Mouse (Mus musculus): ENCODE measurements around the gene Alox15.
"Not testable (repeated sequence)": the region's sequence is repeated elsewhere in the genome, so short reads cannot be mapped to it uniquely, and the experiment has no call there.

Alox15 gene

DNA sequence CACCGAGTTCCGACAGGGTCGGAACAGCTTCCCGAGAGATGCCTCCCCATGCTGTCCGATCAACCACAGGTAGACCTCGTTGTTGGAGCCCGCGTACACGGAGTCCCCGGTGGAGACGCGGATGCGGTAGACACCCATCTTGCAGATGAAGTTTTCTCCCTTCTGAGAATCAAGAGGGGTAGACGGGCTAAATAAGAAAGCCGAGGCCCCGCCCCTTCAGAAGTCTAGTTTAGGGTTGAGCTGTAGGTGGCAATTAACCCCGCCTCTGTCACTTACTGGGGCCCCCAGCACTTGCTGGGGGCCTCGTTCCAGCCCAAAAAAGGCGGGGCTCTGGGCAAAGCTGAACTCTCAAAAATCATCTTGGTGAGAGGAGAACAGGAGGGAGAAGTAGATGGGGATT lies at the start of gene Alox15:
TSS of gene Alox15 (minus strand) at position 164 of the 400 bp plus-strand sequence.
- DNase-seq (ENCODE audit: low spot score in 2 of 2): no peak

DNA sequence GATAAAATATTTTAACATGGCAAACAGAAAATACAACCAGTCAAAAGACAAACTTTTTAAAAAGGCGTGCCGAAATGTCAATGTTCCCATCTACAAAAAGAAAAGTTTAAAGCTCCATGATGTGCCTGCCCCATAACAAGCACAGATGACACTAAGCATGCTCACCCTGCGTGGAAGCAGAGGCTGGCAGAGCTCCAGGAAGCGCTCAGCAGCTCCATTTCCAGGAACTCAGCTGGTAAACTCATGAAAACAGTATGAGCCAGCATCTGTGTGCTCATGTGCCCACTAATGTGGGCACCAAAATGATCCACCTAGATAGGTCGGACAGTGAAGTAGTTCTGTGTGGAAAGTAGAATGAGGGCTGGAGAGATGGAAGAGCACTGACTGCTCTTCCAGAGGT lies 37.6 kb upstream of the Alox15 start:
- no peak for DNase-seq (ENCODE audit: low spot score in 2 of 2)

- no peak for DNase-seq (ENCODE audit: low spot score in 2 of 2)
Observed at GRCm38 (mm10) chr11:70387436-70387835, 35.6 kb upstream of the Alox15 start.

DNA sequence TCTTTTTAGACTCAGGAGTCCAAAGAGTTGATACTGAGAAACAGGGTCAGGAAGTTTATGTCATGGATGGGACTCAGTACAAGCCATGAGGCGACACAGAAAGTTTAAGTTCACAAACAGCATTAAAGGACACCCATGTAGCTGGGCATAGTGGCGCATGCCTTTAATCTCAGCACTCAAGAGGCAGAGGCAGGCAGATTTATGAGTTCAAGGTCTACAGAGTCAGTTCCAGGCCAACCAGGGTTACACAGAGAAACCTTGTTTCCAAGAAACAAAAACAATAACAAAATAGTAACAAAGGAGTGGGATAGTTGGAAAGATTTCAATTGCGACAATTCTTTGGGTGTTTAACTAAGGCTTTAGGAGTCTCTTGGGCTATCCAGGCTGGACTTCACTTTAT lies 32.3 kb upstream of the Alox15 start:
- no peak for DNase-seq (ENCODE audit: low spot score in 2 of 2)

- no peak for DNase-seq (ENCODE audit: low spot score in 2 of 2)
Observed at GRCm38 (mm10) chr11:70381330-70381729, 29.5 kb upstream of the Alox15 start.

GRCm38 (mm10) chr11:70380478-70381005 lies 28.7 kb upstream of the Alox15 start:
- DNase-seq (ENCODE audit: low spot score in 2 of 2): no peak

GRCm38 (mm10) chr11:70376054-70376453 lies 24.2 kb upstream of the Alox15 start:
- no peak for DNase-seq (ENCODE audit: low spot score in 2 of 2)

DNA sequence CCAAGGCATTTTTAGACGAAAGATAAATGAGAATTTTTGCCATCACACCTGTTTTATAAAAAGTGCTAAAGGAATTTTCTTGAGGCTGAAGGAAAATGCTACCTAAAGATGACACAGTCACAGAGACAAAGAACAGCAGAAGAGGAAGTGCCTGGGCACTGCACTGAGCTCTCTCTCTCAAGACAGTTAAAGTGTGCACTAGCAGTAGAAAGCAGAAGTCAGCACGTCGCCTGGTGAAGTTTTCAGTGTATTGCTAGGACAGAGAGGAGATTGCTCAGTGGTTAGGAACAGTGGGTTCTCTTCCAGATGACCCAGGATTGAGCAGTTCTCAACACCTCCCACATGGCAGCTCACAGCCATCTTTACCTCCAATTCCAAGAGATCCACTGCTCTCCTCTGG lies 22.5 kb upstream of the Alox15 start:
- no peak for DNase-seq (ENCODE audit: low spot score in 2 of 2)

DNA sequence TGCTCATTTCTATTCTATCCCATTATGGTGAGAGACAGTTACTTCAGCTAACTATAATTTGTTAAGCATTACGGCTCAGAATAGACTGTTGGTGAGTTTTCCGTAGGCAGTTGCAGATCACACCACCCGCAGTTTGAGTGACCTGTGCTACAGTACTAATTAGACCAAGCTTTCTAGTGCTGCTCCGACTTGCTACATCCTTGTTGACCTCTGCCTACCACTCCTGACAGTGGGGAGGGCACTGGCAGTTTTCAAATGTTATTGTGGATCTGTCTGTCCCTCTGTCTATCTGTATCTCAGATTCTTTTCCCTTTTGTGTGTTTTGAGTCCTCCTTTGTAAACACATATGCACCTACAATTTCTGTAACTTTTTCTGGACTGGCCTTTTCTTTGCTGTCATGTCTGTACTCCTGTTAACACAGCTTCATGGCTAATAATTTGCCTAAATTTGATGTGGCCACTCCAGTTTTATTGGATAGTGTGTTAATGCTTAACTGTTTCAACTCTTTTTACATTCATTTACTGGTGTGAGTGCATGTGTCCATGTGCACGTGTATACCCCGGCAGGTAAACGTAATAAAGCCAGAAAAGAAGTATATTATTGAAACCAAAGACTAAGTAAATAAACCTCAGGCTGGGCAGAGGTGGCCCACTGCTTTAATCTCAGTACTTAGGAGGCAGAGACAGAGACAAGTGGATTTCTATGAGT lies 21.2 kb upstream of the Alox15 start:
- no peak for DNase-seq (ENCODE audit: low spot score in 2 of 2)

DNA sequence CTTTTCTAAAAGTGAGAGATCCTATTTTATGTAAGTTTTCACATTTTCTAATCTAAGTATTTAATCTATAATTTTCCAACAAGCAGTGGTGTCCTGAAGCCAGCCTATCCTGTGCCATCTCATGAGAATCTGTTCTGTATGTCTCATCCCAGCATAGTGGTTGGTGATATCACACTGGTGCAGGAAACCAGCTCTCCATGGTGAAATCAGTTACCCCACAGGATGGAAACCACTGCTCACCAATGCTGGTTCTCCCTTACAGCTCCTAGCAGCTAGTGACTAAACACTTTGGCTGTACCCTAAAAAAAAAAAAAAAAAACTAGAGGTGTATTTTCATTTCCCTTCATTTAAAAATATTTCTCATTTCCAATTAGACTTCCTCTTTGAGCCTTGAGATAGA lies 20.6 kb upstream of the Alox15 start:
- DNase-seq (ENCODE audit: low spot score in 2 of 2): no peak

- not testable (repeated sequence) for DNase-seq (ENCODE audit: low spot score in 2 of 2)
Observed at GRCm38 (mm10) chr11:70368626-70369025, 16.8 kb upstream of the Alox15 start.

GRCm38 (mm10) chr11:70367701-70368100 lies 15.9 kb upstream of the Alox15 start:
- not testable (repeated sequence) for DNase-seq (ENCODE audit: low spot score in 2 of 2)

DNA sequence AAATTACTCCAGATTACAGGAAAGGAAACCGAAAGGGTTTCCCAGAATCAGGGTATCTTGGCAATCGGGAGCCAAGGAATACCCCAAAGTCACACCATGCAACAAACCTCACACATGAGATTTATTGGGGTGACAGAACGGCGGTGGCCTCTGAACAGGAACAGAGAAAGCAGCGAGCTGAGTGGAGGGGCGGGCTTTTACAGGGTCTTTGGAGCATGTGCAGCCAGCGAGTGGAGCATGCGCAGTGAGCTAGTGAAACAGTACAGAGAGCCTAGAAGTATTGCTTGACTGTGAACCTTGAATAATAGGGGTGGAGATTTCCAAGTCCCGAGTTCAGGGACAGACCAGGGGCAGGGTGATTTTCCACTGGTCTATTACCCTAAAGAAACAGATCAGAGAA lies 3.2 kb downstream of the Alox15 start:
- DNase-seq (ENCODE audit: low spot score in 2 of 2): no peak

DNA sequence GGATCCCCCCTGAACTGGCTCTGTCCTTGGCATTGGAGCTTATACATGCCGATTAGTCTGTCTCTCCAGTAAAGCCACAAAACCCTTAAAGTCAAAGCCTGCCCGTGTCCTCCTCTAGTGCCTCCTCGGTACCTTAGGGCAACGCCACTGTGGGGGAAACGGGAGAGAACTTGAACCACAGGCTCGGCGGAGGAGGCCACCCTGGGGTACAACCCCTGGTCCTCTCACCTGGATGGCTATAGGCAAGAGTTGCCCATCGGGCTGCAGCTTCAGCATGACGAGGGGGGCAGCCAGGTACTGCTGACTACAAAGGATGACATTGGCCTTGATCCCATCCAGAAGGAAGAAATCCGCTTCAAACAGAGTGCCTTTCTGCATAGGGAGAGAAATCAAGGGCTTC lies 4.0 kb downstream of the Alox15 start:
- DNase-seq (ENCODE audit: low spot score in 2 of 2): no peak

GRCm38 (mm10) chr11:70345546-70345945 lies 6.3 kb downstream of the Alox15 start:
- DNase-seq (ENCODE audit: low spot score in 2 of 2): no peak

- DNase-seq (ENCODE audit: low spot score in 2 of 2): no peak
Observed at GRCm38 (mm10) chr11:70345061-70345460, 6.8 kb downstream of the Alox15 start.

- no peak for DNase-seq (ENCODE audit: low spot score in 2 of 2)
Observed at GRCm38 (mm10) chr11:70339481-70339880, 12.3 kb downstream of the Alox15 start.

DNA sequence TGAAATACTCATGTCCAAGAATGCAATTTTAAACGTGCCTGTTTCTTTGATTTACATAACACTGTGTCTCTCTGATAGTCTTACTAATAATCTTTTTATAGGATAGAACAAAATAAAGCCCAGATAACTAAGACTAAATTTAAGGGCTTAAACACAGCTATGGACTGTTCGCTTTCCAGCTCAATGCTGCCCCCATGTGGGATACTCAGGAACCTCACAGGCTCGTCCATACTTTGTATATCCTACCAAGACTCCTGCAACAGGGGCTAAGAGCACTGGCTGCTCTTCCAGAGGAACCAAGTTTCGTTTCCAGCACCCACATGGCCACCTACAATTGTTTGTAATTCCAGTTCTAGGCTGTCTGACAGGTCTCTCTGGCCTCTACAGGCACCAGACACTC lies 17.4 kb downstream of the Alox15 start:
- peak; percentile 42 to 59 for DNase-seq (ENCODE audit: low spot score in 2 of 2)

DNA sequence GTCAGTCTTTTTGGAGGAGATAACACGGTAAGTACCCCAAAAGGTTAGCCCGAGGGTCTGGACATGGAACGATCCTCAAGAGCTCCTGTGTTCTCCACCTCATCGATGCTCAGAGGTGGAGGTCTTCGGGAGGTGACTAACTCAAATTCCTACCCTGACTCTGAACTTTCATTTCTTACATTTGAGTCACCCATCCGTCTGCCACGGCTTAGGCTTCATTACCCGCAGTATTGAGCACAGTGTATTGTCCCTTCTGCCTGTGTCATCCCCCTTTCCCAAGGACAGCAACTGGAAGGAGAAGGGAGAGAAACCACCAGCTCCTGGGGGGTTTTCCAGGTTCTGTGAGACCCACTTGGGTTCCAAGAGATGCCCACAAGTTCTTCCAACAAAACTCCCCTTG lies 27.1 kb downstream of the Alox15 start:
- DNase-seq (ENCODE audit: low spot score in 2 of 2): no peak

- DNase-seq (ENCODE audit: low spot score in 2 of 2): no peak
Observed at GRCm38 (mm10) chr11:70322528-70322927, 29.3 kb downstream of the Alox15 start, which contains the start of gene Alox12e. Gene Alox12e (minus strand): TSS chr11:70322628.

- peak in 1 of 2 experiments; percentile 9 for DNase-seq (ENCODE audit: low spot score in 2 of 2)
Observed at GRCm38 (mm10) chr11:70321664-70322063, 30.2 kb downstream of the Alox15 start.

- no peak for DNase-seq (ENCODE audit: low spot score in 2 of 2)
Observed at GRCm38 (mm10) chr11:70319614-70320013, 32.2 kb downstream of the Alox15 start.

GRCm38 (mm10) chr11:70313833-70314232 lies 38.0 kb downstream of the Alox15 start:
- no peak for DNase-seq (ENCODE audit: low spot score in 2 of 2)

- DNase-seq (ENCODE audit: low spot score in 2 of 2): peak in 1 of 2 experiments; percentile 20
Observed at GRCm38 (mm10) chr11:70309341-70309740, 42.5 kb downstream of the Alox15 start.
